Mouse (Mus musculus): Measurements from ENCODE around the gene Gm9837. TPM values are rescaled to one million over a fixed set of nuclear protein-coding genes. Genes with fewer than 3 reads are reported as not detected.

Gm9837 gene
- polyA plus RNA-seq, 1 experiment: not detected

DNA sequence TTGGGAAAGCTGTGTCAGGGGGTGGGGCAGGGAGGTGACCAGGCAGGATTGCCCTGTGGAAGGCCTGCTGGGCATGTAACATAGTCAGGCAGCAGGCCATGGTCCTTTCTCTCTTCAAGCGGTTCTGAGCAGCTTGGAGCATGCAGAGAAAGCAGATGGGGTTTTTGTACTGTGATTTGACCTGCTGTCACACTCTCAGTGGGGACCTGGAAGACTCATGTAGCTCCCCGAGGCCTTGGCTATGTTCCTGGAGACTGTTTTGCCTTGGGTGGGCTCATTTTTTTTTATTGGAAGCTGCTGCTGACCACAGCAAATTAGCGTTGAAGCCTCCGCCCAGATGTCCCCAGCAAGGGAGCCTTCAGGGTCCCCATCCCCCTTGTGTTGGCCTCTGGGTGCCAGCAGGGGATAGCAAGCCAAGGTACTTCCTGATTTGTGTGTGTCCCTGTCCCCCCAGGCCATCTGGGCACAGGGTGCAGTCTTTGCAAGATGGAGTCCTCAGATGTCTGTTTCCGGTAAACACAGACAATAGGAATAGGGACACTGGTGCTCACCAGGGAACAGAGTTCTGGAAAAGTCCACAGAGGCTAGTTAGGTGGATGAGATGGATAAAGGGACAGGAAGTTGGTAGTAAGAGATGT lies 34.9 kb upstream of the Gm9837 start:
- TF ChIP-seq GATA1 (IDR thresholded peaks at IDR 0.05; ENCODE audit: low read length) (no peak), TAL1 (IDR thresholded peaks at IDR 0.05; ENCODE audit: low read length) (no peak)
- H3K4me1 ChIP-seq (ENCODE audit: control insufficient read depth): peaks cover 9% of the 10 kb centered on the region
- H3K9me3 ChIP-seq (ENCODE audit: control insufficient read depth, low read length): no peaks in the 10 kb centered on the region
- H3K27me3 ChIP-seq (ENCODE audit: control insufficient read depth): peaks cover 17% of the 10 kb centered on the region
- H3K36me3 ChIP-seq (ENCODE audit: control insufficient read depth): no peaks in the 10 kb centered on the region
- no peak overlapping the region for H3K4me3 ChIP-seq (replicated peaks)

DNA sequence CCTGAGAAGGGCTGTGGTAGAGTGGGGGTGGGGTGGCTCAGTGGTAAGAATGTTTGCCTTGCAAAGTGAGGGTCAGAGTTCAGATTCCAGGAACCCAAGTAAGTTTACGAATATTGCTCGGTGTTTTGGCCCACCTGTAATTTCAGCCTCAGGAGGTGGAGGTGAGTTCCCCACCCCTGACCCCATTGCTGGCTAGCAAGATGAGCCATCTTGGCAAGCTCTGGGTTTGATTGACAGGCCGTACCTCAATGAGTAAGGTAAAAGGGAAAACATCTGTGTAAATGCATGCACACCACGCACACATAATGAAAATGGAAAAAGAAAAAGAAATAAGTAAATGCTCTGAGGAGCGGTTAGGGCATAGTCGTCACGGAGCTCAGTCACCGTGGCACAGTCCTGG lies 34.1 kb upstream of the Gm9837 start:
- Histone ChIP-seq H3K27me3 (ENCODE audit: control insufficient read depth) (peaks cover 24% of the 10 kb centered on the region), H3K36me3 (ENCODE audit: control insufficient read depth) (no peaks in the 10 kb centered on the region), H3K4me1 (ENCODE audit: control insufficient read depth) (peaks cover 9% of the 10 kb centered on the region), H3K4me3 (replicated peaks) (no peak overlapping the region), H3K9me3 (ENCODE audit: control insufficient read depth, low read length) (no peaks in the 10 kb centered on the region)
- TF ChIP-seq GATA1 (IDR thresholded peaks at IDR 0.05; ENCODE audit: low read length): no peak
- TF ChIP-seq TAL1 (IDR thresholded peaks at IDR 0.05; ENCODE audit: low read length): no peak

DNA sequence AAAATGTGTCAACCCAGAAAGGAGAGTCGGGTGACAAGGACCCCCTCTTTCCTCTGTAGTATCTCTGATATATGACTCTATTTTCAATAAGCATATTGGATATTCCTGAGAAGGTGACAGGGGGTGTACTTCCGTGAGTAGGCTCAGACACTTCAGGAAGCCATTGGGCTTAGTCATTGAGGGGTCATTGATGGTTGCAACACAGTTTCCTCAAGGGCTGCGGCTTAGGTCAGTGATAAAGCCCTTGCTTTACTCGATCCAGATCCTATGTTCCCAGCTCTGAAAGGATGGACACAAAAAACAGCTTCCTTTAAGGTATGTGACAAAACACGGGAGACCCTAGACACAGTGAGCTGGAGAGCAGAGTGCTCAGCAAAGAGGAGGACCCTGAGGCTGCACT lies 33.5 kb upstream of the Gm9837 start:
- no peaks in the 10 kb centered on the region for H3K36me3 ChIP-seq (ENCODE audit: control insufficient read depth)
- peaks cover 9% of the 10 kb centered on the region for H3K4me1 ChIP-seq (ENCODE audit: control insufficient read depth)
- H3K27me3 ChIP-seq (ENCODE audit: control insufficient read depth): peaks cover 26% of the 10 kb centered on the region
- H3K9me3 ChIP-seq (ENCODE audit: control insufficient read depth, low read length): no peaks in the 10 kb centered on the region
- no peak for TF ChIP-seq GATA1 (IDR thresholded peaks at IDR 0.05; ENCODE audit: low read length)
- TF ChIP-seq TAL1 (IDR thresholded peaks at IDR 0.05; ENCODE audit: low read length): no peak
- H3K4me3 ChIP-seq (replicated peaks): no peak overlapping the region

DNA sequence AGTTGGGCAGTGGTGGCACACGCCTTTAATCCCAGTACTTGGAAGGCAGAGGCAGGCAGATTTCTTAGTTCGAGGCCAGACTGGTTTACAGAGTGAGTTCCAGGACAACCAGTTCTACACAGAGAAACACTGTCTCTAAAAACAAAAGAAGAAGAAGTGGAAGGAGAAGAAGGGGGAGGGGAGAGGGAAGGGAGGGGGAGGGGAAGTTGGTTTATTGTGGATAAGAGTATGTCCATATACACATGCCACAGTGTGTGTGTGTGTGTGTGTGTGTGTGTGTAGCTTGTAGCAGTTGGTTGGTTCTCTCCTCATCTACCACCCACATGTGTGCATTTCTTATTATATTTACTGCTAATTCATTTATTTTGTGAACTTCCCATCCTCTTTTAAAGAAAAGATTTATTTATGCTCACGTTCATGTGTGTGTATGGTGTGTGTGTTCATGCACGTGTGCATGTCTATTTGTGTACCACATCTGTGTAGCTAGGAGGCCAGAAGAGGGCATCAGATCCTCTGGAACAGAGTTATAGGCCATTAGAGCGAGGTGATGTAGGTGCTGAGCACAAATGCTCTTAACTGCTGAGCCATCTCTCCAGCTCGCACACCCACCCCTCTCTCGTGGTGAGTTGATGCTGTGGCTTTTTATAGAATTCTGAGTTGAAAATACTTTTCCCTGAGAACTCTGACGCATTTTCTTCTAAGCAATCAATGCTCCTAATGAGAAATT lies 31.9 kb upstream of the Gm9837 start:
- no peak overlapping the region for H3K4me3 ChIP-seq (replicated peaks)
- H3K36me3 ChIP-seq (ENCODE audit: control insufficient read depth): no peaks in the 10 kb centered on the region
- H3K9me3 ChIP-seq (ENCODE audit: control insufficient read depth, low read length): no peaks in the 10 kb centered on the region
- peaks cover 33% of the 10 kb centered on the region for H3K27me3 ChIP-seq (ENCODE audit: control insufficient read depth)
- peaks cover 9% of the 10 kb centered on the region for H3K4me1 ChIP-seq (ENCODE audit: control insufficient read depth)
- TF ChIP-seq GATA1 (IDR thresholded peaks at IDR 0.05; ENCODE audit: low read length): no peak
- no peak for TF ChIP-seq TAL1 (IDR thresholded peaks at IDR 0.05; ENCODE audit: low read length)

DNA sequence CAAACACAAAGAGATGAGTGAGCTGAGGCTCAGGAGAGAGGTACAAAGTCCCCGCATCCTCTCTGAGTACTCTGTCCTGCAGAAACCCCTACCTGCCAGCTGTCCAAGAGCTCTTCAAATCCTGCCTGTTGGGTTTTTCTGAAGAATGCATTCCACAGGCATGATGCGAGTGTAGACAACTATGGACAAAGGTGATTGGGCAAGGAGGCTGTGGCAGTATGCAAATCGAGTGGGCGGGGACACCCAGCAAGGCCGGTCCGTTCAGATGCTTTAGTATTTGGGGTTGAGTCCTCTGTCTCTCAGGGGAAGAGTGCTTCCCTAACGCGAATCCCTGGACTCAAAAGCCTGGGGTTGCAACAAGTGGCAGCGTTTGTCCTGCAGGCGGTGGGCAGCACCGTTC lies 30.3 kb upstream of the Gm9837 start:
- no peak for TF ChIP-seq GATA1 (IDR thresholded peaks at IDR 0.05; ENCODE audit: low read length)
- TF ChIP-seq TAL1 (IDR thresholded peaks at IDR 0.05; ENCODE audit: low read length): no peak
- Histone ChIP-seq H3K9me3 (ENCODE audit: control insufficient read depth, low read length) (no peaks in the 10 kb centered on the region), H3K4me3 (replicated peaks) (no peak overlapping the region), H3K27me3 (ENCODE audit: control insufficient read depth) (peaks cover 39% of the 10 kb centered on the region), H3K4me1 (ENCODE audit: control insufficient read depth) (peaks cover 12% of the 10 kb centered on the region), H3K36me3 (ENCODE audit: control insufficient read depth) (no peaks in the 10 kb centered on the region)

DNA sequence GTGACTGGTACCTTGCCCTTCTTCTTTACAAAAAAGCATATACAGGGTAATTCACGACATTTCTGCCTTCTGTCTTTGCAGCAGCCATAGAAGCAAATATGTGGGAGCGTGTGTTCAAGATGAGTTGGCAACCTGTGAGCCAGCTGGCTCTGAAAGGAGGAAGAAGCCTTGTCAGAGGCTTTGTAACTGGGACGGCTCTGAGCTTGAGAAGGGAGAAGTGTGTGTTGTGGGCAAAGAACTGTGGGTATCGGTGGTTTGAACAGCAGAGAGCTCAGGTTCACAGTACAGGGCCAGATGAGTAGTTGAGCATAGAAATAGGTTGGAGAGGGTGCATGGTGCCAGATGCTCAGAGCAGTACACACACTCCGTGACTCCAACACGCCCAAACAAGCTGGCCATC lies 26.7 kb upstream of the Gm9837 start:
- peaks cover 39% of the 10 kb centered on the region for H3K27me3 ChIP-seq (ENCODE audit: control insufficient read depth)
- H3K9me3 ChIP-seq (ENCODE audit: control insufficient read depth, low read length): no peaks in the 10 kb centered on the region
- no peak overlapping the region for H3K4me3 ChIP-seq (replicated peaks)

DNA sequence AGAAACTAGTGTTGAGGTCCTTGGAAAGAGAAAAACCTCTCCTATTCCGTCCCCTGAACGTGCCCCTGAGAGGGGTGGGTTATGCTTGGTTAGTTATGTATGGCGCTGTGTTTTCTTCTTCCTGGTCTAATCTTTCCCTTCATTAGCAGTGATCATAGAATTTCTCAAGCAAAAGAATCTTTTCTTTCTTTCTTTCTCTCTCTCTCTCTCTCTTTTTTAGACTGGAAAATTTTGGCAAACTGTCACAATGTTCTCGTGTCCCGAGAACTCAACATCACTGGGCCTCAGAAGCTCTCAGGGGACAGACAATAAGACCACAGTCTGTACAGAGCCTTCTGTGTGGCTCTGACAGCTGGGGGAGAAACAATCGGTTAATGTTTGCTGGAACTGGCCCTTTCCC lies 25.1 kb upstream of the Gm9837 start:
- Histone ChIP-seq H3K4me3 (replicated peaks) (no peak overlapping the region), H3K27me3 (ENCODE audit: control insufficient read depth) (peaks cover 25% of the 10 kb centered on the region)

More for the DNA sequence above, 26.7 kb upstream of the Gm9837 start:
- Histone ChIP-seq H3K36me3 (ENCODE audit: control insufficient read depth) (no peaks in the 10 kb centered on the region), H3K4me1 (ENCODE audit: control insufficient read depth) (peaks cover 13% of the 10 kb centered on the region)
- no peak for TF ChIP-seq GATA1 (IDR thresholded peaks at IDR 0.05; ENCODE audit: low read length)
- TF ChIP-seq TAL1 (IDR thresholded peaks at IDR 0.05; ENCODE audit: low read length): no peak

DNA sequence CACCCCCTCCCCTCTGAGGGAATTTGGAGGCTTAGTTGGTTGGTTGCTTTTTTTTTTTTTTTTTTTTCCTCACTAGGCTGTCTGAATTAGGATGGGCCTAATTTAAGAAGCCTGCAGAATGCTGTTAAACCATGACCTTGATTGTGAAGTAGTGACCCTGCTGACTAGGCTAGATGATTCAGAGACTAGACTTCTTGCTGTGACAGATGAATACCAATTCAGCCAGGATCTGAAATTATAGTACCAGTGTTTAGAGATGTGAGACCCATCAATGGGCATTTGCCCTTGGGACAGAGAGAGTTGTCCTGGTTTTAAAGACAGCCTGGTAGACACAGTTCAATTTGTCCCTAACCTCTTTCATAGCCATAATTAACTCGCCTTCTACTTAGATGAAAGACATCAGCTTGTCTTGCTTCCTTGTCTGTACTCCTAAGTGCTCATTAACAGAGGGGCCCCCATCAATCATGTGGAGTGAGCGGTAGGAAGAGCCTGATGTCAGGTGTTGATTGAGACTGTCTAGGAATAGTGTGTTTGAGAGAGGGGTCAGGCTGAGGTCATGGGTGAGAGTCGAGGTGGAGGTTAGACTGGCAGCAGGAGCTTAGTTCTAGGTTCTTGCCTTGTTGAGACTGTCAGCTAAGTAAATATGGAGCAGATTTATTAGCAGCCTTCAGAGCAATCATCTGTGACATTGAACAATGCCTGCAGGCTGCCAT lies 23.1 kb upstream of the Gm9837 start:
- Histone ChIP-seq H3K27me3 (ENCODE audit: control insufficient read depth) (peaks cover 12% of the 10 kb centered on the region), H3K4me3 (replicated peaks) (no peak overlapping the region), H3K9me3 (ENCODE audit: control insufficient read depth, low read length) (no peaks in the 10 kb centered on the region), H3K4me1 (ENCODE audit: control insufficient read depth) (peaks cover 7% of the 10 kb centered on the region), H3K36me3 (ENCODE audit: control insufficient read depth) (no peaks in the 10 kb centered on the region)
- TF ChIP-seq GATA1 (IDR thresholded peaks at IDR 0.05; ENCODE audit: low read length) (no peak), TAL1 (IDR thresholded peaks at IDR 0.05; ENCODE audit: low read length) (no peak)

More for the DNA sequence above, 25.1 kb upstream of the Gm9837 start:
- Histone ChIP-seq H3K9me3 (ENCODE audit: control insufficient read depth, low read length) (no peaks in the 10 kb centered on the region), H3K36me3 (ENCODE audit: control insufficient read depth) (no peaks in the 10 kb centered on the region), H3K4me1 (ENCODE audit: control insufficient read depth) (peaks cover 7% of the 10 kb centered on the region)
- no peak for TF ChIP-seq GATA1 (IDR thresholded peaks at IDR 0.05; ENCODE audit: low read length)

DNA sequence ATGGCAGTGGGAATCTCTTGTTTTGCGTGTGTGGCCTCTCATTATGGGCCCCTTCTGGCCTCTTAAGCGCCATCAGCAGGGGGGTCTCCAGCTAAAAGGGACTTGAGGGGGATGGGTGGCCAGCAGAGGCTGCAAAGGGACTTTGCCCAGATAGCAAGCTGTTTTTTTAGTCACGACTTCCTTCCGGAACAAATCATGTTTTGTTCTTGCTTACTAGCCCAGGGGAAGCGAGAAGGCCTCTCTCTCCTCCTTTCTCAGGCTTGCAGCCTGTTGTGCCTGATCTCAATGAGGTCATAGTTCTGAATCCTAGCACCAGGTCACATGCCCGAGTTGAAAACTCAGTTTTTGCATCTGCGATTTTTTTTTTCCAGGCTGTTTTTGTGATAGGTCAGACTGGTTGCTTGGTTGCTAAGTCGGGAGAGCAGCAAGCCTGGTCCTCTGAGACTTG lies 21.7 kb upstream of the Gm9837 start:
- peaks cover 17% of the 10 kb centered on the region for H3K27me3 ChIP-seq (ENCODE audit: control insufficient read depth)
- peaks cover 11% of the 10 kb centered on the region for H3K4me1 ChIP-seq (ENCODE audit: control insufficient read depth)
- TF ChIP-seq GATA1 (IDR thresholded peaks at IDR 0.05; ENCODE audit: low read length): no peak
- TF ChIP-seq TAL1 (IDR thresholded peaks at IDR 0.05; ENCODE audit: low read length): no peak

More for the DNA sequence above, 21.7 kb upstream of the Gm9837 start:
- Histone ChIP-seq H3K9me3 (ENCODE audit: control insufficient read depth, low read length) (no peaks in the 10 kb centered on the region), H3K4me3 (replicated peaks) (no peak overlapping the region), H3K36me3 (ENCODE audit: control insufficient read depth) (no peaks in the 10 kb centered on the region)

Data from erythroblast, embryonic 14.5 days (primary cell).